Mouse (Mus musculus) testis, adult 2 months (tissue): ENCODE data around the gene Fcgr1.

Experiments
- CTCF ChIP-seq: fragments of 200-500 bp; IDR thresholded peaks from 2 replicates; pipeline ENCODE4 v1.5.1; 2012; ENCODE audit warnings: low read depth, mild to moderate bottlenecking, inconsistent platforms, low read length, moderate library complexity; ENCODE audit not compliant: control insufficient read depth, insufficient read depth, insufficient replicate concordance
- POLR2A ChIP-seq: fragments of 200-500 bp; IDR thresholded peaks from 2 replicates; pipeline ENCODE4 v1.6.1; 2012; ENCODE audit warnings: low read depth, mild to moderate bottlenecking, inconsistent platforms, low read length, moderate library complexity; ENCODE audit not compliant: control insufficient read depth

- TF ChIP-seq CTCF (no peak), POLR2A (no peak)
Observed at GRCm38 (mm10) chr3:96236834-96237334, 56.9 kb downstream of the Fcgr1 start.
